Mouse (Mus musculus) adrenal gland, adult 18-20 months (tissue): ENCODE measurements around the gene Sema4g. TPM values are rescaled to one million over a fixed set of nuclear protein-coding genes. Genes with fewer than 3 reads are reported as not detected.

Experiments
- DNase-seq, 2 experiments: peaks; one replicate each; pipeline ENCODE4 v3.0.0; 2021 to 2022; ENCODE audit warnings: low spot score in 2 of 2
- total RNA-seq, 2 experiments: library from RNA; stranded (reverse); gene quantifications; 1 replicate in 1 of 2; 2 replicates in 1 of 2; pipeline ENCODE4 v1.2.3; 2021

Sema4g gene
- total RNA-seq, 2 experiments from 2014 or later = 4.1 to 5.5 TPM

DNA sequence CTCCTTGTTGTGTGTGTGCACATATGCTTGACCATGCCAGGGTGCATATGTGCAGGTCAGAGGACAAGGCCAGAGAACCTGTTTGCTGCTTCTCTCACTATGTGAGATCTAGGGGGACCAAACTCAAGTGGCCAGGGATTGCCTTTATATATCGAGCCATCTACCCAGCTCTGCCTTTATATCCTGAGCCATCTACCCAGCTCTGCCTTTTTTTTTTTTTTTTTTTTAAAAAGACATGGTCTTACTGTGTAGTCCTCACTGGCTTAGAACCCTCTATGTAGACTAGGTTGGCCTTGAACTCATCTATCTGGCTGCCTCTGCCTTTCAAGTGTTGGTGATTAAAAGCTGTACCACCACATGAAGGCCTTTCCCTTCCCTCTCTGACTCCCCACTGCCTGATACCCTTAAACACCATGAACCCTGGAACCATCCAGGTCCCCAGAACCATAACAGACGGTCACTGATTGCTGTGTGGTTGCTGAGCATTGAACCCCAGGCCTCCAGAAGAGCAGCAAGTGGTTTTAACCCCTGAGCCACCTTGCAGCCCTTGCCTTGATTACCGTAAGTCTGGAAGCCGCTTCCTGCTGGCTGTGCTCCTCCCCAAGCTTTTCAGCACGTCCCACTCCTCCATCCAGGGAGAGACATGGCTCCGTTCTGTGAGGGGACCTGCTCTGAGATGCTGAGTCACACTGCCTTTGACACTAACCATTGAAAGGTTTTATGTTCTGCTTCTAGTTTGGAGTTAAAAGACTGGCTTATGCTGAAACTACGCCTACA, 15.0 kb downstream of the Sema4g start:
- no peak for DNase-seq

DNA sequence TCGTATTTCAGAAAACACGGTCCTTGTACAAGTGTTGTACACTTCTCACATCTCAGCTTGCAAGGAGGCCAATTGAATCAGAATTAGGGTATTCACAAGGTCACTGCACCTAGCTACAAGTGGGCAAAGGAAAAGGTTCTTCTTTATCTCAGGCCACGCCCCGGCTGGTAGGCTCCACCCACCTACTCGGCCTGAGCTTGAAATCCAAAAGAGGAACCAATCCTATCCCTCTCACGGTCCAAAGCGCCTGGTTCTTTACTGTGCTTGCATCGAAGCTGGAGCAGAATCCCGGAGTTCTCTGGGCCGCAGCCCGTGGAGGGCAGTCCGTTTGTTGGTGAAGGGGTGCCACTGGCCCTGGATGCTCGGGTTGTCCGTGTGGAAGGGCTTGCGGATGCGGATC, 16.5 kb downstream of the Sema4g start, which contains the start of gene Twnk:
Twnk (plus strand) TSS at position 220 of the 400 bp plus-strand sequence.
- DNase-seq = peak in 1 of 2 experiments; percentile 53

DNA sequence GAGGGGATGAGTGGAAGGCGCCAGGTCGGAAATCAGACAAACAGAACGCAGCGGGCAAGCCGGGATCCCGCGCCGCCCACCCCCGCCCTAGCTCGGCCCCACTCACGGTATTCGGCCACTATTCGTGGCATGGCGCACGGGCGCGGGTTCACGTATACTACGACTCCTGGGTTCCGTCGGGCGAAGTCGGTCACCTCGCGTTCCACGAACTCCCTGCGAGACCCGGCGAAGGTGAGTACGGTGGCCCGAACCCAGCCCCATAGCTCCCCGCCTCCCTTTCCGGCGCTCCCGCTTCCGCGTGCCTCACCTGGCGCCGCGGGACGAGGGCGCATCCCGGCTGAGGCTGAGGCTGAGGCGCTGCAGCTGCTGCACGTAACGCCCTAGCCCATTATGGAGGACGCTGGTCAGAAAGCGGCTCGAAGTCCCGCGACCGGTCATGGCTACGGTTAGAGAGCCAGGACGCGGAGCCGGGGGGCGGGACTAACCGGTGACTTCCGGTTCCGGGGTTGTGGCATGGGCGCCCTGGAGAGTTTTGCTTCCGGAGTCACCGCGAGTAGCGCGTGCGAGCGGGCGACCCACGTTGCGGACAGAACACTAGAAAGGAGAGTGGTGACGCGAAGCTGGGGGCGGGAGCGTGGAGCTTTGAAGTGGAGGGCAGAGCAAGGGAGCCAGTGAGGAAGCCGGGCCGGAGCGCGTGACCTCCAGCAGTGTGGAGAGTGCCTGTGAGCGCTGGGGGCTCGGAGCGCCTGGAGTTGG, 17.2 kb downstream of the Sema4g start, which contains the start of gene Mrpl43:
Mrpl43 (minus strand) TSS at position 486 of the 756 bp plus-strand sequence.
- DNase-seq = peak; percentile 98

DNA sequence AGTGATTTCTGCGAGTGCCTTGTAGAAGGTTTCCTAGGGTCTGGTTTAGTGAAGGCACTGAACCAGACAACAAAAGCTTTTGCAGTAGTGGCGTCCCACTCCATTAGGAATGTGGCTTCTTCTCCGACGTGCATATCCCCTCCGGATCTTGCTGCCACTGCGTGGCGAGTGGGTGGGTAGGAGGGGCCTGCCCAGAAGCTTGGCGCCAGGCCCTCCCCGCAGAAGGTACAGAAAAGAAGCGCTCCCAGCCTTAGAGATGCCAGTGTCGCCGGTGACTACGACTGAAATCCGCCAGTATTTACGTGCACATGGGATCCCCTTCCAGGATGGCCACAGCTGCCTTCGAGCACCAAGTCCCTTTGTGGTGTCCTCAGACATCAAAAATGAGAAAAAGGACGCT, 18.1 kb downstream of the Sema4g start:
- DNase-seq = no peak

DNA sequence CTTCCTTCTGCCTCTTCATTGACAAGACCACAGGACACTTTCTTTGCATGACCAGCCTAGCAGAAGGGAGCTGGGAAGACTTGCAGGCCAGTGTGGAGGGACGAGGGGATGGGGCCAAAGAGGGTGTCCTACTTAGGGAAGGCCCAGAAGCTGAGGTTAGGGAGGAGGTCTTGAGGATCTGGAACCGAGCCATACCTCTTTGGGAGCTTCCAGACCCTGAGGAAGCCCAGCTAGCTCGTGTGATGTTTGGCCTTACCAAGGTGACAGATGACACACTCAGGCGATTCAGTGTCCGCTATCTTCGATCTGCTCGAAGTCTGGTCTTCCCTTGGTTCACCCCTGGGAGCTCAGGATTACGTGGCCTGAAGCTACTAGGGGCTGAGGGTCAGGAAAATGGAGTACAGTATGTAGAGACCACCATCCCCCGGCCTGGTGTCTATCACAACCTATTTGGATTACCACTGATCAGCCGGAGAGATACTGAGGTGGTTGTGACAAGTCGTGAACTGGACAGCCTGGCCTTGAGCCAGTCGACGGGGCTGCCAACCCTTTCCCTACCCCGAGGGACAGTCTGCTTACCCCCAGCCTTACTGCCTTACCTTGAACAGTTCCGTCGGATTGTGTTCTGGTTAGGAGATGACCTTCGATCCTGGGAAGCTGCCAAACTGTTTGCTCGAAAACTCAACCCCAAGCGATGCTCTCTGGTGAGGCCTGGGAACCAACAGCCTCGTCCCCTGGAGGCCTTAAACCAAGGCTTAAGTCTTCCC, 18.7 kb downstream of the Sema4g start:
- peak; percentile 40 to 48 for DNase-seq

DNA sequence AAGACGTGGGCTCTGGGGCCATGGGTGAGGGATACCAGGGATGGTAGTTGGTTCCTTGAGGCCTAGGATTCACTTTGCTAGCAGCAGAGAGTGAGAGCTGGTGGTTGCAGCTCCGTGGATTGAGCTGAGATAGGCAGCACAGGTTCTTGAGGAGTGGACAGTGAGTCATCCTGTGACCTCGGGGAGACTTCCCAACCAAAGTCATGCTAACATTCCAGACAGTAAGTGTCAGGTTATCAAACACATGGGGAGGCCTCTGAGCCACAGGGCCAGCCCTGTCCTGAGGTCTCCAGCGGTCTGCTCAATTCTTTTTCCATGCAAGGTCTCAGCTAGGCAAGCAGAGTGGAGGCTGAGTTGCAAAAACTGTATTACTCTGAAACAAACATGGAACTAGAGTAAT, 21.7 kb downstream of the Sema4g start:
- DNase-seq = no peak

DNA sequence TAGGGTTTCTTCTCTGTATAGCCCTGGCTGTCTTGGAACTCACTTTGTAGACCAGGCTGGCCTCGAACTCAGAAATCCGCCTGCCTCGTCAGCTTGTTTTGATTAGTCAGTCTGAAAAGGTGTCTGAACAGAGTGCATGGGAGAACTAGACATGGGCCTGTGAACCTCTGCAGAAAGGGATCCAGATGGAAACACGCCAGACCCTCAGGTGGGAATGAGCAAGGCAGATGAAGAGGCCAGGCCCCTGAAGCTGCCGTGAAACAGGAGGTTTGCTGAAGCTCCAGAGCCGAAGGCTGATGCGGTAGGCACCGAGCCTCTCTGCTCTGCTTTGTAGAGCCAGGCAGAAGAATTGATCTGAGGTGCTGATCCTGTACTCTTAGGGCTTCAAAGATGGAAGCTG, 23.3 kb downstream of the Sema4g start:
- DNase-seq = no peak

DNA sequence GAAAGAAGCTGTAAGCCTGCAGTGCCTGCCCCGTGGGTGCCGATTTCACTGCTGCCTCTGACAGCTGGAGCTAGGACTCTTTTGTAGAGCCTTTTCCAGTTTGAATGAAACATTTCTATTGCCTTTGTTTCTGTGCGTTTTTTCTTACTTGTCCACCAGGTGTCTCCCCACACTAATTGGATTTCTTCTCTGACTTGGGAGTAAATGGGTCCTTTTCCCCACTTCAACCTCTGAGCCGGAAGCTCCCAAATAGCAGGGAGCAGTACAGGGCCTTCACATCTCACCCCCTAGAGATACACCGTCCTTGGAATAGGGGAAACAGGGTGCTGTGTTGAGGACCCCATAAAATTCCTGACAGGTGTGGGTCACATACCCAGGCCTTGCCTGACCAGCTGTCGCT, 23.7 kb downstream of the Sema4g start:
- DNase-seq = no peak

DNA sequence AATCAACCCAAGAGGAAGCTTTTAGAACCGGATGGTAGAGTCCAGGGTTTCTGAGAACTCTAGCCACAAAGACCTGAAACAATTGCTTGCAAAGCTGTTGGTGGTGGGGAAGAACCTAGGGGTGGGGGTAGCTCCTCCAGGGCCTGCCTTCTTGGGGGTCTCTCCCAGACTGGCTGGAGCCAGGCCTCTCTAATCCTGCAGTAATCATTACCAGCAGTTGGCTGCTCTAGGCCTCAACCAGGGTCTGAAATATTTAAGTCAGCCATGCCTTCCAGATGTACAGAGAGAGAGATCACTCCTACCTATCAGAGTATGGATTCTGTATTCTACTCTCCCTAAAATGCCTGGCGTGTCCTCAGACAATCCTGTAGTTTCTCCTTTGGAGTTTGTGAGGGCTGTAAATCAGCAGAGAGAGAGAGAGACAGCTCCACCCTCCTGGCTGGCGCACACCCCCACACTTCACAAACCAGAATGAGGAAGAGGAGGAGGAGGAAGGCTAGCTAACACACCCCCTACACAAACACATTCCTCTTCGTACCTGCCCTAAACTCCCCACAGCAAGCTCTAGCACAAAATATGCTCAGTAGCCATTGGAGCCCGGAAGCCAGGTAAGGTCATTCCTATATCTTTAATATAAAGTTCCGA, 24.8 kb downstream of the Sema4g start:
- no peak for DNase-seq

DNA sequence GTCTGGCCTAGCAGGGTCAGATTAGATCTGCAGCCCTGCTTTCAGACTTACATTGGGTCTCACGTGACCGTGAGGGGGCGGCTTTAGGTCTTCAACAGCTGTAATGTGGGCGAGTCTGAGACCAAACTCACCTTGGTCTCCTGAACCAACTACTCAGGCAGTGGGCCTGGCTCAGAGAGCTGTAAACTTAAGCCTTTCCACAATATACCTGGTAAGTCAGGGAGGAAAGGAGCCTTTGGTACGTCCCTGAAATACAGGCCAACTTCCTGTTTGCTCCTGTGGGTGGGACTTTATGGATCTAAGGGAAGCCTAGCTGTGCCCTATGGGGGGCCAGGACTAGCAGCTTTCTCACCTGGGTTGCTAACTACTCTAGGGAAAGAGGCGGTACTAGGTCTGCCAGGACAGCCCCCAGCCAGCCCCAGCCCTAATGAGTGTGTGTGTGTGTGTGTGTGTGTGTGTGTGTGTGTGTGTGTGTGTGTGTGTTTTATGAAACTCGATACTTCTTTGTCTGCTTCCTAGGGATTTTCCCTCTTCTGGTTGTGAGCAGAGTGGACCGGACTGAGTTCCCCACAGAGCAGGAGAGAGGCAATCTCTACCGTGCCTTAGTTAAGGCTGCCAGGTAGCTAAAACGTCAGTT, 25.6 kb downstream of the Sema4g start, which contains the start of gene Lzts2:
Lzts2 (plus strand) TSS at position 80 of the 637 bp plus-strand sequence.
- no peak for DNase-seq

DNA sequence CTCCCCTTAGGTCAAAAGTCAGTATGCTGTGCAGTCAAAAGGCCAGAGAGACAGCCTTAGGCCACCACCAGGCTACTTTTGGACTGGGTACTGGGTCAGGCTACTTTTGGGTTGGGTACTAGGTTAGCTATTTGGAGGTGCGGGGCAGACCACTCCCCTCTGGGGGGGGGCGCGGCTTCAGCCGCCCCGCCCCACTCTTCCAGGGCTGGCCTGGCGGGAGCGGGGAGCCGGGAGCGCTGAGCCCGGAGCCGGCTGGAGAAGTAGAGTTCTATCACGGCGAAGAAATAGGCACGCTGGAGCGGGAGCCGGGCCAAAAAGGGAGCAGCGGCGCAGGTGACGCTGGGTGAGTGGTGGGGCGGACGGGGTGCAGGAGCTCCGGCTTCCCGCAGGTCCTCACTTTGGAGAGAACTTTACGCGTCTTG, 26.1 kb downstream of the Sema4g start:
- peak; percentile 70 to 71 for DNase-seq

DNA sequence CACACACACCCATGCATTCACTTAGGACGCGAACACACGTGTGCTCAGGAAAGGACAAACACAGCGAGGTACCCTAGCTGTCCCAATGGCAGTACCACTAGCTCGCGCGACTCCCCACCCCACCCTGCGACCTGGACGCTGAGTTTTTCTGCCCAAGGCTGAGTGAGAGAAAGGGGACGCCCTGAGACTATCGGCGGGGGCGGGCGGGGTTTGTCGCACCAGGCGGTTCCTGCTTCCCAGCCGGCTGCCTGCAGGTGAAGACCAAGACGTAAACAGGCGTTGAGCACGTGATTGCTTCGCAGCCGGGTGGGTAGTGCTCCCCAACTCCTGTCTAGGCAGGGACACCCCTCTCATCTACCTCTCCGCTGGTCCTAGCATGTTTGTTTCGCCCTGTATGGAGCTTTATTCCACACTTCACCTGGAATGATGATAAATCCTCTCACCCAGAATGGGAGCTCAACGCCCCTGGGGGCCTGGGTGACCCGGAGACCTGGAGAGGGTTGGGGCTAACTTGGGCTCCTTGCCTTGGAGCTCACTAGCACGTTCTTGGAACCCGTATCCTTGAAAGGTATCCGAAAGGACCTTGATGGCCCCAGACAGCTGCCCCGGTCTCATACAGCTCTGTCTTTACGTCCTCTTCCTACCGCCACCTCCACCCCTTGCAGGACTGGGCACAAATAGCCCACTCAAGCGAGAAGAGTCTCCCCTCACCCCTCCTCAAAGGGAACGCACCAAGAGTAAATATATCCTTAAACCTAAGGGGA, 26.8 kb downstream of the Sema4g start:
- peak; percentile 60 to 69 for DNase-seq

DNA sequence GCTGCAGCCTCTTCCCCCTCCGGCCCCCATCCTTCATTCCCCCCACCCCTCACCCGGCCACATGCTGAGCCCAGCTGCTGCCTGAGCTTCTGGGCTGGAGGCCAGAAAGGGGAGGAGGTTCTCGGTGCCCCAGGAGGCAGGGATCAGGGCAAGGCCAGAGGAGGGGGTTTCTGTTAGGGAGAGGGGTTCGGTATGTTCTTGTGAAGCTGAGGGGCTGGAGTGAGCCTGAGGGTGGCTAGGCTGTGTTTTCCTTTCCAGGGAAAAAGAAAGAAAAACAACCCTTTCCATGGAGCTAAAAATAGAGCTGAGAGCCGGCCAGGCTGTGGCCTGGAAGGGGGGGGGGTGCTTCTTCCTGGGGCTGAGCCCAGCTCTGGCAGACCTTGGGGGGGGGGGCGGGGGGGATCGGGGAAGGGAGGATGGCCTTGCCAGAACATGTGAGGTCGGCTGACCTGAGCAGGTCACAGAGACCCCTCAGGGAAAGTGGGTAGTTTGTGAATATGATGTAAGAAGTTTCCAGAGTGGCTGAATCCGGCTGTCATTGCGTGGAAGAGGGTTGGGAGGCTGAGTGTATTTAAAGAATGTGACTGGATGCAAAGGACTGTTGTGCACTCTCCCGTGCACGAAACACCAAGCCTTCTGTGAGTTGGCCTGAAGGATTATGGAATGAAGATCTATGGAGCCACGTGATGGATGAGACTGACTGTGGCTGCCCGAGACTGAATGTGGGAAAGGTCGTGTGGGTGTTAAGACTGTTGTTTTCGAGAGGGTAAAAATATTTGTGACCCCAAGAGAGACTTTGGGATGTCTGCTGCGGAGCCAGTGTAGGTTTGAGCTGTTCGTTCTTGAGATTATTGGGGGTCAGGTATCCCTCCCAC, 27.7 kb downstream of the Sema4g start:
- peak; percentile 70 to 75 for DNase-seq

DNA sequence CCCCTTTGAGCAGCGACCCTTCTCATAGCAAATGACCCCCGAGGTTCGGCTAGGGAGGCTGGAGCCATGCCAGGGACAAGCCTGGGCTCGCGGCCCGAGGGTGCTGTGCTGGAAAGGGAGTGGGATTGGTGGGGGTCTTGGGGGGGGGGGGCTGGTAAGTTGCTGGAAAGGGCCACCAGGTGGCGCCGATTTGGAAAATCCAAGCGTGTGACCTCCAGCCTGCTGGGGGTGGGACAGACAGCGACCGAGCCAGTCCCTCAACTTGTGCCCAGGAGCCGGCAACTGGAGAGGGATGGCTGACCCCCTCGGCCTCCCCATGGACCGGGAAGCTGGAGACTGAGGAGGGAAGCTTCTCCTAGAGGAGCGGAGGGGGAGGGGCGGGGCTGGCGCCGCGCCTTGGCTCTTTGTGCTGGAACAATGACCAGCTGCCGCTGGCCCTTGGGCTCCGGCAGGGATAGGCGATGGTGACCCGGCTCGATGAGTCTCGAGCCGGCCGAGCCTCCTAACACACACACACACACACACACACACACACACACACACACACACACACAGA, 28.4 kb downstream of the Sema4g start:
- peak; percentile 69 for DNase-seq

DNA sequence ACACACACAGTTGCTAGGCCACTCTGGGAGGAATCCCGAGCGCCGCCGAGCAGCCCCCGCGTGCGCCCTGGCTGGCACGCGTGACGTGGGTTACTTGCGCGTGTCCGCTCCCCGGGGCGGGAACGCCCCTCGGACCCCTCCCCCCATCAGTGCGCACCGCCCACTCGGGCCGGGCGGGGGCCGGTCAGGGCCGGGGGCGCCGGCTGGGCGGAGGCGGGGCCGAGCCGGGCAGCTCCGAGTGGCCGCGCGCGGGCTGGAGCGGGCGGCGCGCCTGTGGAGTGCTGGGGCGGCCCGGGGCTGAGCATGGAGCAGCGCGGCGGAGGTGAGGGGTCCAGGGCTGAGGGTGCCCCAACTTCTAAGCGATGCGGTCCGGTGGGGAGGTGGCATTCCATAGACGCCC, 29.0 kb downstream of the Sema4g start:
- DNase-seq = peak; percentile 93 to 94

DNA sequence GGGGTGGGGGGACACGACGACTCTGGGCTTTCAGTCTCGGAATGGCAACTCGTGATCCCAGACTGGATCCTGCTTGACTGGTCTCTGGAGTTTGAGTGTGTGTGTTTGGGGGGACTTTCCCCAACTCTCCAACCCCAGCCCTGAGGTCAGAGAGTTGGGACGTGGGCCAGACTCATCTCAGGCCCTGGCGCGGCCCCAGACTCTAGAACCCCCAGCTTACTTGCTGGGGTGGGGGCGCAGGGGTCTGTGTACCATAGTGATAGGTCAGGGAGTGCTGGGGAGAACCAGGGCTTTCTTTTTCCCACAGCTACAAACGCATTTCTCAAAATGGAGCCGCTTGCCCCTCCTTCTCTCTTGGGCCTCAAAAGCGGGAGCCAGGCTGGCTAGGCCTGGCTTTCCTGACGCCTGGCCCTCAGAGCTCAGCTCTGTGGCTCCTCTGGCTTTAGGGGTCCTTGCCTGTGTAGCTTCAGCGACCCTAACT, 29.5 kb downstream of the Sema4g start:
- no peak for DNase-seq

DNA sequence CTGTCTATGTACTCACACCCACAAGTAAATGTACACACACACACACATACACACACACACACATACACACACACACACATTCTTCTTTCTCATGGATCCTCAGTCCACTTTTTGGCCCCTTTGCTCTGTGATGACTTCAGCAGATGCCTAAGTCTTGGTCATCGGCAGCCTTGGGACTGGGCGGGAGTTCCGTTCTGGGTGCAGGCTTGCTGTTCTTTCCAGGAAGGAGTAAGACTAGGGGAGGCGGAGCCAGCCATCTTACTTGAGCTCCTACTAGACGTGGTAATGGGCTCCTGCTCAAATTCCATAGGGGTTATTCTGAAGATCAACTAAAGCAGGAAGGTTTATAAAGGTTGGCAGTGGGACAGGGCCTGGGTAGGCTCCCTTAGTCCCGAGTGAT, 31.4 kb downstream of the Sema4g start:
- peak in 1 of 2 experiments; percentile 51 for DNase-seq

DNA sequence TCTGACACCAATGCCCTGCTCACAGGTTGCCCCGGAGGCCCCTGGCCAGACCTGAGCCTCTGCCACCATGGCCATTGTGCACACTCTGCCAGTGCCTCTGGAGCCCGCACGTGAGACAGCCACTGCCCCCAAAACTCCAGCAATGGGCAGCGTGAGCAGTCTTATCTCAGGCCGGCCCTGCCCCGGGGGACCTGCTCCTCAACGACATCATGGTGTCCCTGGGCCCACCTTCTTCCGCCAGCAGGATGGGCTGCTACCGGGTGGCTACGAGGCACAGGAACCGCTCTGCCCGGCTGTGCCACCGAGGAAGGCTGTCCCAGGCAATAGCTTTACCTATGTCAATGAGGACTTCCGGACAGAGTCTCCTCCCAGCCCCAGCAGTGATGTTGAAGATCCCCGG, 32.5 kb downstream of the Sema4g start:
- no peak for DNase-seq
